Comparison of ENCODE assay signal across 32 mouse cellular contexts in the genomic region with DNA sequence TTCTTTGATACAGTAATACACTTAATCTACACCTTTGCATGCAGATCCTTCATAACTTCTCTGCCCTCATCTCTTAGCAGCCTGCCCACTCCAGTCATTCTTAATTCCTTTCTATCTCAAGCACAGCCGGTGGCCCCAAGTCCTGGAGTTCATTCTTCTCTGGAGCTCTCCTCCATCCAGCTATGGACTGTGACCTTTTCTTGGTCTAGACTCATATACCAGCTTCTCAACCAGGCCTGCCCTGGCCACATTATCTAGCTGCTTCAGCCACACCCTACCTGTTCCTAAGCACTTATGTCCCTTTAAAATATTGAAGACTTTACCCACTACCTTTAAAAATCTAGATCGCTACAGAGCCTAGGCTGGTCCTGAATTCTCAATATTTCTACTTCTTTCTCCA. TPM values are rescaled to one million over a fixed set of nuclear protein-coding genes. Genes with fewer than 3 reads are reported as not detected.
"Had no signal": no experiment of that assay in that cellular context is flagged by ENCODE, and none has a peak within 500 bp of the region (broad histone marks: within the 10 kb centered on the region; RNA-seq: fewer than 3 reads in every experiment).

No protein-coding gene starts in this region.

- H3K4me1 ChIP-seq: limb, embryonic 10.5 days; limb, embryonic 12.5 days; limb, embryonic 13.5 days; limb, embryonic 15.5 days; liver, embryonic 12.5 days; liver, embryonic 13.5 days; liver, embryonic 15.5 days; lung, embryonic 15.5 days; megakaryocyte, embryonic 14.5 days; midbrain, embryonic 10.5 days; midbrain, embryonic 12.5 days; midbrain, embryonic 13.5 days; midbrain, embryonic 15.5 days had no signal

- H3K27me3 ChIP-seq: limb, embryonic 12.5 days; limb, embryonic 13.5 days; limb, embryonic 15.5 days; liver, embryonic 12.5 days; liver, embryonic 13.5 days; liver, embryonic 15.5 days; lung, embryonic 15.5 days; midbrain, embryonic 12.5 days; midbrain, embryonic 13.5 days; midbrain, embryonic 15.5 days had no signal

- H3K27ac ChIP-seq: limb, embryonic 10.5 days; limb, embryonic 12.5 days; limb, embryonic 13.5 days; limb, embryonic 15.5 days; liver, embryonic 12.5 days; liver, embryonic 13.5 days; liver, embryonic 14.5 days; liver, embryonic 15.5 days; lung, embryonic 15.5 days; macrophage; midbrain, embryonic 10.5 days; midbrain, embryonic 12.5 days; midbrain, embryonic 13.5 days; midbrain, embryonic 15.5 days had no signal

- H3K9ac ChIP-seq: limb, embryonic 12.5 days; limb, embryonic 13.5 days; limb, embryonic 15.5 days; liver, embryonic 12.5 days; liver, embryonic 13.5 days; liver, embryonic 14.5 days; liver, embryonic 15.5 days; liver, postnatal 0 days; lung, embryonic 14.5 days; lung, embryonic 15.5 days; midbrain, embryonic 12.5 days; midbrain, embryonic 13.5 days; midbrain, embryonic 15.5 days had no signal

- H3K36me3 ChIP-seq: limb, embryonic 10.5 days; limb, embryonic 12.5 days; limb, embryonic 13.5 days; limb, embryonic 15.5 days; liver, embryonic 12.5 days; liver, embryonic 13.5 days; liver, embryonic 15.5 days; lung, embryonic 15.5 days; midbrain, embryonic 12.5 days; midbrain, embryonic 13.5 days; midbrain, embryonic 15.5 days had no signal

- H3K9me3 ChIP-seq: limb, embryonic 10.5 days; limb, embryonic 12.5 days; limb, embryonic 13.5 days; limb, embryonic 15.5 days; liver, embryonic 12.5 days; liver, embryonic 13.5 days; liver, embryonic 15.5 days; lung, embryonic 15.5 days; megakaryocyte, embryonic 14.5 days; midbrain, embryonic 10.5 days; midbrain, embryonic 12.5 days; midbrain, embryonic 13.5 days; midbrain, embryonic 15.5 days had no signal

- DNase-seq: left cerebral cortex, postnatal 4 days; liver; liver, embryonic 13.5 days; liver, postnatal 0 days; lung, adult 18-20 months; lung, adult 2 months; lung, embryonic 14.5 days; lung, postnatal 10 days; lung, postnatal 14 days; lung, postnatal 36 days; lung, postnatal 4 days; midbrain, embryonic 14.5 days had no signal

- H3K4me2 ChIP-seq: limb, embryonic 12.5 days; limb, embryonic 13.5 days; limb, embryonic 15.5 days; liver, embryonic 11.5 days; liver, embryonic 12.5 days; liver, embryonic 13.5 days; liver, embryonic 15.5 days; lung, embryonic 14.5 days; lung, embryonic 15.5 days; midbrain, embryonic 11.5 days; midbrain, embryonic 12.5 days; midbrain, embryonic 13.5 days; midbrain, embryonic 15.5 days had no signal

- H3K4me3 ChIP-seq: limb, embryonic 10.5 days; limb, embryonic 12.5 days; limb, embryonic 13.5 days; limb, embryonic 15.5 days; liver, embryonic 12.5 days; liver, embryonic 13.5 days; liver, embryonic 15.5 days; lung, embryonic 15.5 days; megakaryocyte, embryonic 14.5 days; midbrain, embryonic 10.5 days; midbrain, embryonic 12.5 days; midbrain, embryonic 13.5 days; midbrain, embryonic 15.5 days; myocyte had no signal

- ATAC-seq: liver, embryonic 12.5 days; liver, postnatal 0 days; lung, postnatal 0 days; midbrain, embryonic 13.5 days; midbrain, embryonic 15.5 days; midbrain, embryonic 16.5 days had no signal

RNA-seq across cellular contexts. Expression of gene Fam135a, which starts 9.5 kb away (rescaled TPM):
- total RNA-seq: megakaryocyte-erythroid progenitor cell, adult 5-6 weeks had no signal
